Mouse (Mus musculus): ENCODE data around the gene Gpatch3. TPM values are rescaled to one million over a fixed set of nuclear protein-coding genes. Genes with fewer than 3 reads are reported as not detected.

The Gpatch3 gene
- polyA plus RNA-seq, 1 experiment = 7.3 TPM

GRCm38 (mm10) chr4:133584059-133584951 lies 9.8 kb downstream of the Gpatch3 start, which contains the start of gene Gpn2:
Gpn2 (plus strand) TSS chr4:133584362.
- Histone ChIP-seq H3K27me3 (ENCODE audit: control insufficient read depth, insufficient read depth, low read length) (no peaks in the 10 kb centered on the region), H3K27ac (ENCODE audit: insufficient read depth, low read depth, low read length) (peak within 1 kb of the TSS; percentile 69), H3K36me3 (ENCODE audit: control insufficient read depth, insufficient read depth, low read length) (peaks cover 43% of the 10 kb centered on the region), H3K4me3 (ENCODE audit: low read depth, low read length) (peak within 1 kb of the TSS; percentile 80), H3K4me1 (ENCODE audit: control insufficient read depth, insufficient read depth, insufficient read length, low read length) (peaks cover 5% of the 10 kb centered on the region)
- TF ChIP-seq POLR2A (IDR thresholded peaks at IDR 0.05; ENCODE audit: low read depth, low read length) = peak; percentile 67
- no peak for TF ChIP-seq CTCF (IDR thresholded peaks at IDR 0.05; ENCODE audit: extremely low read depth, insufficient read length, insufficient replicate concordance, low read depth, low read length)
- under 1% methylated on average over 65 of the region's 65 CpGs for WGBS

- Histone ChIP-seq H3K27me3 (ENCODE audit: control insufficient read depth, insufficient read depth, low read length) (no peaks in the 10 kb centered on the region), H3K4me1 (ENCODE audit: control insufficient read depth, insufficient read depth, insufficient read length, low read length) (no peaks in the 10 kb centered on the region), H3K36me3 (ENCODE audit: control insufficient read depth, insufficient read depth, low read length) (peaks cover 31% of the 10 kb centered on the region), H3K4me3 (ENCODE audit: low read depth, low read length) (no peak overlapping the region), H3K27ac (ENCODE audit: insufficient read depth, low read depth, low read length) (no peak overlapping the region)
- WGBS = 21% methylated on average over 7 of the region's 7 CpGs
- TF ChIP-seq CTCF (IDR thresholded peaks at IDR 0.05; ENCODE audit: extremely low read depth, insufficient read length, insufficient replicate concordance, low read depth, low read length) = peak; percentile 94; the same call in 1 of the 2 replicates
- TF ChIP-seq POLR2A (IDR thresholded peaks at IDR 0.05; ENCODE audit: low read depth, low read length) = no peak
These were observed 18.0 kb downstream of the Gpatch3 start for GRCm38 (mm10) chr4:133592570-133592969.

- no peak overlapping the region for H3K27ac ChIP-seq (ENCODE audit: insufficient read depth, low read depth, low read length)
- H3K4me1 ChIP-seq (ENCODE audit: control insufficient read depth, insufficient read depth, insufficient read length, low read length) = no peaks in the 10 kb centered on the region; the same call in 1 of the 2 replicates
- H3K36me3 ChIP-seq (ENCODE audit: control insufficient read depth, insufficient read depth, low read length) = peaks cover 11% of the 10 kb centered on the region
- no peak for TF ChIP-seq CTCF (IDR thresholded peaks at IDR 0.05; ENCODE audit: extremely low read depth, insufficient read length, insufficient replicate concordance, low read depth, low read length)
- no peak for TF ChIP-seq POLR2A (IDR thresholded peaks at IDR 0.05; ENCODE audit: low read depth, low read length)
- 82% methylated on average over 7 of the region's 7 CpGs for WGBS
- H3K27me3 ChIP-seq (ENCODE audit: control insufficient read depth, insufficient read depth, low read length) = no peaks in the 10 kb centered on the region
- H3K4me3 ChIP-seq (ENCODE audit: low read depth, low read length) = no peak overlapping the region
These were observed 21.0 kb downstream of the Gpatch3 start for GRCm38 (mm10) chr4:133595538-133595937.

GRCm38 (mm10) chr4:133596084-133596483 lies 21.5 kb downstream of the Gpatch3 start:
- Histone ChIP-seq H3K27ac (ENCODE audit: insufficient read depth, low read depth, low read length) (no peak overlapping the region), H3K27me3 (ENCODE audit: control insufficient read depth, insufficient read depth, low read length) (no peaks in the 10 kb centered on the region), H3K4me1 (ENCODE audit: control insufficient read depth, insufficient read depth, insufficient read length, low read length) (no peaks in the 10 kb centered on the region; the same call in 1 of the 2 replicates), H3K4me3 (ENCODE audit: low read depth, low read length) (no peak overlapping the region), H3K36me3 (ENCODE audit: control insufficient read depth, insufficient read depth, low read length) (peaks cover 9% of the 10 kb centered on the region)
- WGBS = 80% methylated on average over 6 of the region's 6 CpGs
- TF ChIP-seq POLR2A (IDR thresholded peaks at IDR 0.05; ENCODE audit: low read depth, low read length) (no peak), CTCF (IDR thresholded peaks at IDR 0.05; ENCODE audit: extremely low read depth, insufficient read length, insufficient replicate concordance, low read depth, low read length) (no peak)

- Histone ChIP-seq H3K27ac (ENCODE audit: insufficient read depth, low read depth, low read length) (peak overlapping the region; percentile 100), H3K27me3 (ENCODE audit: control insufficient read depth, insufficient read depth, low read length) (no peaks in the 10 kb centered on the region), H3K4me1 (ENCODE audit: control insufficient read depth, insufficient read depth, insufficient read length, low read length) (no peaks in the 10 kb centered on the region; the same call in 1 of the 2 replicates), H3K4me3 (ENCODE audit: low read depth, low read length) (peak overlapping the region; percentile 69), H3K36me3 (ENCODE audit: control insufficient read depth, insufficient read depth, low read length) (peaks cover 5% of the 10 kb centered on the region; the same call in 1 of the 2 replicates)
- TF ChIP-seq CTCF (IDR thresholded peaks at IDR 0.05; ENCODE audit: extremely low read depth, insufficient read length, insufficient replicate concordance, low read depth, low read length) (no peak), POLR2A (IDR thresholded peaks at IDR 0.05; ENCODE audit: low read depth, low read length) (peak; percentile 16; the same call in 1 of the 2 replicates)
- WGBS = 9% methylated on average over 4 of the region's 4 CpGs
These were observed 24.1 kb downstream of the Gpatch3 start for GRCm38 (mm10) chr4:133598616-133599015.

GRCm38 (mm10) chr4:133599116-133599515 lies 24.6 kb downstream of the Gpatch3 start:
- H3K4me3 ChIP-seq (ENCODE audit: low read depth, low read length) = peak overlapping the region; percentile 75
- peak overlapping the region; percentile 100 for H3K27ac ChIP-seq (ENCODE audit: insufficient read depth, low read depth, low read length)
- H3K4me1 ChIP-seq (ENCODE audit: control insufficient read depth, insufficient read depth, insufficient read length, low read length) = no peaks in the 10 kb centered on the region; the same call in 1 of the 2 replicates
- no peaks in the 10 kb centered on the region for H3K27me3 ChIP-seq (ENCODE audit: control insufficient read depth, insufficient read depth, low read length)
- TF ChIP-seq CTCF (IDR thresholded peaks at IDR 0.05; ENCODE audit: extremely low read depth, insufficient read length, insufficient replicate concordance, low read depth, low read length) = no peak
- no peak for TF ChIP-seq POLR2A (IDR thresholded peaks at IDR 0.05; ENCODE audit: low read depth, low read length)
- WGBS = 5% methylated on average over 7 of the region's 7 CpGs
- peaks cover 10% of the 10 kb centered on the region; the same call in 1 of the 2 replicates for H3K36me3 ChIP-seq (ENCODE audit: control insufficient read depth, insufficient read depth, low read length)

- no peaks in the 10 kb centered on the region for H3K27me3 ChIP-seq (ENCODE audit: control insufficient read depth, insufficient read depth, low read length)
- peaks cover 13% of the 10 kb centered on the region; the same call in 1 of the 2 replicates for H3K36me3 ChIP-seq (ENCODE audit: control insufficient read depth, insufficient read depth, low read length)
- H3K27ac ChIP-seq (ENCODE audit: insufficient read depth, low read depth, low read length) = peak overlapping the region; percentile 100
- peak overlapping the region; percentile 75 for H3K4me3 ChIP-seq (ENCODE audit: low read depth, low read length)
- no peaks in the 10 kb centered on the region; the same call in 1 of the 2 replicates for H3K4me1 ChIP-seq (ENCODE audit: control insufficient read depth, insufficient read depth, insufficient read length, low read length)
- TF ChIP-seq CTCF (IDR thresholded peaks at IDR 0.05; ENCODE audit: extremely low read depth, insufficient read length, insufficient replicate concordance, low read depth, low read length) (no peak), POLR2A (IDR thresholded peaks at IDR 0.05; ENCODE audit: low read depth, low read length) (peak; percentile 67)
- under 1% methylated on average over 50 of the region's 50 CpGs for WGBS
These were observed 25.1 kb downstream of the Gpatch3 start for GRCm38 (mm10) chr4:133599571-133600073.
